Mouse (Mus musculus): ENCODE results near the gene Cacna1d.
A peak's percentile ranks its signal among the peaks of the same experiment; 100 is the strongest.

The Cacna1d gene

GRCm38 (mm10) chr14:30092426-30092825 is 398.8 kb downstream of the Cacna1d start:
- DNase-seq (ENCODE audit: low read depth, low spot score): no peak

GRCm38 (mm10) chr14:30092021-30092420 is 399.2 kb downstream of the Cacna1d start:
- no peak for DNase-seq (ENCODE audit: low read depth, low spot score)

GRCm38 (mm10) chr14:30079729-30080128 is 411.5 kb downstream of the Cacna1d start:
- no peak for DNase-seq (ENCODE audit: low read depth, low spot score)

- DNase-seq (ENCODE audit: low read depth, low spot score): no peak
These were observed 413.0 kb downstream of the Cacna1d start for GRCm38 (mm10) chr14:30078115-30078808.

- no peak for DNase-seq (ENCODE audit: low read depth, low spot score)
These were observed 415.9 kb downstream of the Cacna1d start for GRCm38 (mm10) chr14:30075268-30075887.

GRCm38 (mm10) chr14:30068566-30068965 is 422.7 kb downstream of the Cacna1d start:
- no peak for DNase-seq (ENCODE audit: low read depth, low spot score)

GRCm38 (mm10) chr14:30066752-30067151 is 424.5 kb downstream of the Cacna1d start:
- DNase-seq (ENCODE audit: low read depth, low spot score): no peak

GRCm38 (mm10) chr14:30064864-30065263 is 426.4 kb downstream of the Cacna1d start:
- no peak for DNase-seq (ENCODE audit: low read depth, low spot score)

GRCm38 (mm10) chr14:30056031-30056766 is 435.1 kb downstream of the Cacna1d start:
- DNase-seq (ENCODE audit: low read depth, low spot score): peak; percentile 50

GRCm38 (mm10) chr14:30054922-30055321 is 436.3 kb downstream of the Cacna1d start:
- no peak for DNase-seq (ENCODE audit: low read depth, low spot score)

GRCm38 (mm10) chr14:30050280-30050679 is 441.0 kb downstream of the Cacna1d start:
- no peak for DNase-seq (ENCODE audit: low read depth, low spot score)

GRCm38 (mm10) chr14:30048049-30048448 is 443.2 kb downstream of the Cacna1d start:
- DNase-seq (ENCODE audit: low read depth, low spot score): no peak

GRCm38 (mm10) chr14:30046976-30047375 is 444.3 kb downstream of the Cacna1d start:
- no peak for DNase-seq (ENCODE audit: low read depth, low spot score)

- no peak for DNase-seq (ENCODE audit: low read depth, low spot score)
These were observed 445.5 kb downstream of the Cacna1d start for GRCm38 (mm10) chr14:30045704-30046220.

GRCm38 (mm10) chr14:30045239-30045638 is 446.0 kb downstream of the Cacna1d start:
- DNase-seq (ENCODE audit: low read depth, low spot score): no peak

- DNase-seq (ENCODE audit: low read depth, low spot score): no peak
These were observed 447.8 kb downstream of the Cacna1d start for GRCm38 (mm10) chr14:30043356-30043940.

GRCm38 (mm10) chr14:30041836-30042235 is 449.4 kb downstream of the Cacna1d start:
- no peak for DNase-seq (ENCODE audit: low read depth, low spot score)

GRCm38 (mm10) chr14:30039413-30039812 is 451.8 kb downstream of the Cacna1d start:
- DNase-seq (ENCODE audit: low read depth, low spot score): no peak

- DNase-seq (ENCODE audit: low read depth, low spot score): peak; percentile 60
These were observed 452.8 kb downstream of the Cacna1d start for GRCm38 (mm10) chr14:30038431-30038830.

- DNase-seq (ENCODE audit: low read depth, low spot score): no peak
These were observed 457.9 kb downstream of the Cacna1d start for GRCm38 (mm10) chr14:30033405-30033804.

- DNase-seq (ENCODE audit: low read depth, low spot score): no peak
These were observed 463.9 kb downstream of the Cacna1d start for GRCm38 (mm10) chr14:30027378-30027777.

GRCm38 (mm10) chr14:30024387-30024786 is 466.9 kb downstream of the Cacna1d start:
- no peak for DNase-seq (ENCODE audit: low read depth, low spot score)
